In the genomic region with DNA sequence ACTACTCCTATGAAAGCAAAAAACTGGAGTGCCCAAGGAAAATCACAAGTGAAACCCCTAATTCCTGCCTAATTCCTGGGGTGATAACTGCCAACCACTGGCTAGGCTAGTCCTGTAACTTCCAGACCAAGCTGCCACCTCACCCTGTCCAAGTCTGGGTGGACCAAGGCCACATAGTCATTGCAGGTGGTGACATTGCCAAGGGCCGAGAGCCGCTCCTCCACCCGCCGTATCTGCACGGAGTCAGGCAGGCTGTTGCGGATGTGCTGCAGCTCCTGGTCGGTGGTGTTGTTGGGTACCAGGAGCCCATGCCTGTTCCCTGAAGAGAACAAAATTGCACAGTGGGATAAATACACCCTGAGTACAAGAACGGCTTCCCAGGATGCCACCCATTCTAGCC, we compare ENCODE assay signal across 37 mouse cellular contexts. TPM values are rescaled to one million over a fixed set of nuclear protein-coding genes. Genes with fewer than 3 reads are reported as not detected.
"Had no signal": no experiment of that assay in that cellular context is flagged by ENCODE, and none has a peak within 500 bp of the region (broad histone marks: within the 10 kb centered on the region; RNA-seq: fewer than 3 reads in every experiment).

No protein-coding gene starts in this region.

- H3K4me3 ChIP-seq: heart, embryonic 10.5 days; heart, embryonic 12.5 days; hindbrain, embryonic 10.5 days; hindbrain, embryonic 12.5 days; intestine, embryonic 15.5 days; layer of hippocampus, adult 2 months; left cerebral cortex, adult 2 months; limb, embryonic 10.5 days; limb, embryonic 12.5 days; liver, embryonic 13.5 days; liver, embryonic 15.5 days had no signal

- DNase-seq: gastrocnemius, postnatal 10 days; gastrocnemius, postnatal 25 days; heart, adult 18-20 months; heart, postnatal 10 days; heart, postnatal 4 days; kidney, adult 18-20 months; kidney, adult 8-10 months; kidney, postnatal 10 days; kidney, postnatal 25 days; kidney, postnatal 4 days; liver; liver, embryonic 13.5 days had no signal

- H3K27me3 ChIP-seq: heart, embryonic 12.5 days; hindbrain, embryonic 12.5 days; intestine, embryonic 15.5 days; limb, embryonic 12.5 days; liver, embryonic 13.5 days; liver, embryonic 15.5 days had no signal

- H3K27ac ChIP-seq: heart, embryonic 10.5 days; hindbrain, embryonic 10.5 days; hindbrain, embryonic 12.5 days; hindbrain, embryonic 14.5 days; intestine, embryonic 15.5 days; layer of hippocampus, adult 2 months; left cerebral cortex, adult 2 months; limb, embryonic 10.5 days; limb, embryonic 12.5 days; liver, embryonic 13.5 days; liver, embryonic 15.5 days had no signal

- ATAC-seq: hindbrain, embryonic 16.5 days; inflammation-experienced regulatory T-cells, adult 6 months; intestine, embryonic 15.5 days; intestine, postnatal 0 days had no signal

RNA-seq across cellular contexts. Expression of a gene that starts 10.9 kb away (rescaled TPM):
- total RNA-seq: gastrocnemius, postnatal 10 days; gastrocnemius, postnatal 25 days; gastrocnemius, postnatal 4 days; granulocyte monocyte progenitor cell, adult 5-6 weeks; heart, adult 18-20 months; heart, adult 8-10 months; heart, postnatal 10 days; heart, postnatal 25 days; heart, postnatal 4 days; layer of hippocampus, adult 2 months; layer of hippocampus, postnatal 10 days; layer of hippocampus, postnatal 25 days; left cerebral cortex, adult 2 months; left cerebral cortex, postnatal 14 days; left cerebral cortex, postnatal 36 days had no signal
- polyA plus RNA-seq: inflammation-experienced regulatory T-cells, adult 6 months had no signal

RNA-seq across cellular contexts. Expression of a gene that starts 48.6 kb away (rescaled TPM):
- total RNA-seq: gastrocnemius, postnatal 25 days; granulocyte monocyte progenitor cell, adult 5-6 weeks; heart, adult 18-20 months; heart, adult 8-10 months had no signal
- polyA plus RNA-seq: heart, embryonic 10.5 days; heart, embryonic 14.5 days; inflammation-experienced regulatory T-cells, adult 6 months; kidney, embryonic 14.5 days; liver, embryonic 11.5 days; liver, embryonic 13.5 days; liver, embryonic 15.5 days had no signal
